Mouse (Mus musculus): ENCODE measurements at regions not wholly inside any gene's neighbourhood (a gene's known extent, or its start where the extent isn't known, plus 50 kb on each side); places are given as distances from the start of the nearest gene placed in this dataset.

DNA sequence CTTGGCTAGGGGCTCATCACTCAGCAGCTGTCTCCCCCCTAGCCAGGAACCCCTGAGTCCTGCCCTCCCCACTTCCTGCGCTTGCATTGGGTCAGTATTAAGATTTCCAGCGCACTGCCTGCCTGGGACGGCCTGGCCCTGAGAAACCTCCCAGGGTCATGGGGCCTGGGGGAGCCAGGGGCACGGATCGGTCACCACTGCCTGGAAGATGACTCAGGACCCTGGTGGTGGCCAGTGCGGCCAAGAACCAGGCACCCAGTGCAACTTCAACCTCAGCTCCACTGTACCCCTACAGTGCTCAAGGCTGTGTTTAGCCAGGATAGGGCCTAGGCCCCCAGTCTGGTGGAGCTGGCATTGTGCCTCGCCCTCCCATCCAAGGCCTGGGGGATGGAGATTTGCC is 111.9 kb upstream of the Zbtb40 start:
- DNase-seq (ENCODE audit: low read depth) = no peak

DNA sequence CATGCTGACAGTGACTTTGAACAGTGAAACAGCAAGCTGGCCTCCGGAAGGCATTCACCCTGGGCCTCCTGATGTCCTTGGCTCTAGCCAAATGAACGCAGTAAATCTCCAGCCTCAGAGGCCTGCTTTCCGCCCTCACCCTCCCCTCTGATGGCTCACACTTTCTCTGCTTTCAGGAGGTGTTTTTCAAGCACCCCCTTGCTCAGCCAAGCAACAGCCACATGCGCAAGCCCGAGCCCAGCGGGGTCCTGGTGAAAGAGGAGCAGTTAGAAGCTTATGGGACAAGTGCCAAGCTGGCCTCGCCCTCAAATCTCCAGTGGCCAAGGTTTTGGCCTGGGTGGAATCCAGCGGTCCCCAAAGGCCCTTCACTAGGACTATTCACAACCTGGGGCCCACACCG is 109.6 kb upstream of the Zbtb40 start:
- DNase-seq (ENCODE audit: low read depth) = no peak

DNA sequence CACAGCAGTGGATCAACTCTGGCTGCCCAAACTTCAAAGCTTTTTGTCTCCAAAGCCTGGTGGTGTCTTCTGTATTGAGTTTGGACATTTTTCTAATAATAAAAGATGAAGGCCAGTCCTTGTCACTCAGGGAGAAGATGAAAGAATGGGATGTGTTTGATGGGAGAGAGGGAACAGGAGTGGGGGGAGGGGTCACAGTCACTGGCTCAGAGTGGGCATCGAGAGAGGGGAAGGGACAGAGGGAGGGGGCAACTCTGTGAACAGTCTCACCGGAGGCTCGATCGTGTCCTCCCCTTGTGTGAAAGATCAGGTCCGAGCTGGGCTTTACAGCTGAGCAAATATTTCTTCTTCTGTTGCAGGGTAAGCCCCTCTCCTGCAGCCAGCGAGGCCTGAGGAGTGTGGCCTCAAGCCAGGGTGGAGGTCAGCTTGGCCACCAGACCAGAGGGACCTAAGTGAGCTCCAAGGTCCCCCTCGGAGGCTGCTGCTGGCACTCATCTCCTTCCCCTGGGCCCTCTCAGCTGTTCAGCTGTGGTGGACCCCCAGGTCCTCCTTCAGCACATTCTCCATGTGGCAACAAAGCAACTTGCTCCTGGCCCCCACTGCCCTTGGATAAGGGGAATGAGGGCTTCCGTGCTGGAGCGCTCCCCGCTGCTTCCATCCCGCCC is 108.0 kb upstream of the Zbtb40 start:
- DNase-seq (ENCODE audit: low read depth) = no peak

DNA sequence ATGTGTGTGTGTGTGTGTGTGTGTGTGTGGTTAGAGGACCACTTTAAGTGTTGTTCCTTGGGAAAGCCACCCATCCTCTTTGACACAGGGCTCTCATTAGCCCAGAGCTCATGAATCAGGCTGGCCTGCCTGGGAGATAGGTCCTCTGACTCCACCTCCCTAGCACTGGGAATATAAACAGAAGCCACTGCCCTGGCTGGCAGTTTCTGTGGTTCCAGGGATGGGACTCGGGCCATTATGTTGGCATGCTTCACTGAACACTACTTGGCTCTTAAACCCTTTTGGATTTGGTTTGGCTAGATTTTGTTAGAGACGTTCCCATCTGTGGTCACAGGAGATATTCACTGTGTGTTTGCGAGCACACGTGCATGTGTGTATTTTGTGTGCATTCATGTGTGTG is 100.2 kb upstream of the Zbtb40 start:
- DNase-seq (ENCODE audit: low read depth) = peak; percentile 14

DNA sequence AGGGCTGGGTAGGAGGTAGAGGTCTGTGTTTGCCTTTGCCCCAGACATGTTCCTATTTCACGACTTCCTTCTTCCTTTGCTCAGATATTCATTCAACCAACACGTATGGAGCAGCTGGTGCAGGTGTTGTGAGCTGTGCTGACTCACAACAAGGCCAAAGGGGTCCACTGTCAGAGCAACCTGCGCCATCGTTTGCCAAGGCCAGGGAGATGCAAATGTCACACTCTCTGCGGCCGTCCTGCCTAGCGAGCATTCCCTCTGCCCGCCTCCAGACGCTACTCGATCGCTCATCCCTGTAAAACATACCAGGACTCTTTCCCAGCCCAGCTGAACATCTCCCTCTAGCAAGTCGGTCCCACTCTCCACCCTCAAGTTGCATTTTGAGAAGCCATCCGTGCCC is 99.2 kb upstream of the Zbtb40 start:
- DNase-seq (ENCODE audit: low read depth) = no peak

DNA sequence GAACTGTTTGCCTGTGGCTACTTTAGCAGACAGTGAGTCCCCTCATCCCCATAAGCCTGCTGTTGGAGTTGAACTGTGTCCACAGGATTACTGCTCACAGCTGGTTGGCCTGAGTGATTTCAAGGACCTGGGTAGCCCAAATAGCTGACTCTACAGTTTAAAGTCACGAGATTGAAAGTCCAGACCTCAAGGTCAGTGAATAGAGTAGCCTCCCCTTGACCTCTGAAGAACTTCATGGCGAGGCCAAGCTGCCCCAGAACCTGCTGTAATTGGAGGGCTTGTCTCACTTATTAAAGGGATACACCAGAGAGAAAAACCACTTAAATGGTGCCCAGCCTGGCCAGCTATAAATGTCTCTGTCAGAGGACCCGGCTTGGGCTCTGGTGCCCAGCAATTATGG is 97.7 kb upstream of the Zbtb40 start:
- no peak for DNase-seq (ENCODE audit: low read depth)

DNA sequence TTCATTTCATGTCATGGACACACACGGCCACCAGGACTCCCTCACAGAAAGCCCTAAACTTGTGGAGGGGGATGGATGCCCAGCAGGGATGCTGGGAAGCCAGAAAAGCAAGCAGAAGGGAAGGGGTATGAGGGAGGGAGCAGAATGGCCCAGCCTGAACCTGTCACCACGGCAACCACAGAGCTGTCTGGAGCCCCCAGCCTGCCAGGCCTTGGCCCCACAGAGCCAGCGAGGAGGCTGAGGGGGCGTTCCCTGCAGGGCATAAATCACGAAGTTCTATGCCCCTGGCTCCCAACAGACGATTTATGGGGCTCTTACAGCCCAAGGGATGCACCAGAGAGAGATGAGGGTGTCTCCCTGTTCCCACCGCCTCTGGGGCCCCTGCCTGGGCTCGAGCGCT is 93.7 kb upstream of the Zbtb40 start:
- no peak for DNase-seq (ENCODE audit: low read depth)

DNA sequence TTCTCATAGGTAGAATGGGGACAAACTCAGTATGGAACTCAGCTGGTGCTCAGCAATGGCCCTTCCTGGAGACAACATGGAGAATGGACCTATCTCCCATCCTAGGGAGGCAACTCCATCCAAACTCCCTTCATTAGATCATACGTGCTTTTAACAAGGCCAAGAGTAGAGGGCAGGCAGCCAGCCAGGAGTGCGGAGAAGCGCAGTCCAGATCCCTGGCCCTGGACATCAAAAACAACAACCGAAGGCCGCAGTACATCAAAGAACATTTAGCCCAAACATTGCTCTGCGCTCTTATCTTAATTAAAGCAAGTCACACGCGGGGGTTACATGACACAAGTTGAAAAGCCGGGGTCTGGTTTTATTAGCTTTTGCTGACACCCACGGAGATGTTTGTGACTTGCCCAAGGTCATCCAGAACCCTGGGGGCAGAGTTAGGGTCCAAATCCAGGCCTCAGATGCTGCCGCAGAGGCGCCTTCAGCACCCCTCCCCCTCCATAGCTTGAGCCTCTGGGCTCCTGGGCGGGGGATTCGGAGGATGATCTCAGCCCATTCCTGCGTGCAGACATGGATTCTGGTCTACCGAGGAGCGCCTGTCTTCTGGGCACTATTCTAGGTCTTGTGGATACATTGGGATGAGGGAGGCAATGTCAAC is 90.6 kb upstream of the Zbtb40 start:
- no peak for DNase-seq (ENCODE audit: low read depth)

DNA sequence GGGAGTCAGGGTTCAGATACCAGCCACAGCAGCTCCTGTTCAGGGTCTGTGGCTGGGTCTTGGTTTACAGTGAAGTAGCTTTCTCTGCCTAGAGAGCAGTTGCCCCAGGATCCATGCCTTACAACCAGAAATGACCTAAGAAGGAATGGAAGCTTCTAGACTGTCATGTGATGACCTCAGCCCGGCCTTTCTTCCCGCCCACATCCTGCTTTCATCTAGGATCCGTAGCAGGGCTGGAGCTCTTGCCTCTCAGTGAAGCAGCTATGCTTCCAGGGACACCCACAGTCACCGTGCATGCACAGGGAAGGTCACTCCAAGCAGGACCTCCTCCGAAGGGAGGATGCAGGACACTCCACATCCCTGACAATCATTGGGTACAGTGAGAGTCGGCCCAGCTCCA is 89.5 kb upstream of the Zbtb40 start:
- no peak for DNase-seq (ENCODE audit: low read depth)

DNA sequence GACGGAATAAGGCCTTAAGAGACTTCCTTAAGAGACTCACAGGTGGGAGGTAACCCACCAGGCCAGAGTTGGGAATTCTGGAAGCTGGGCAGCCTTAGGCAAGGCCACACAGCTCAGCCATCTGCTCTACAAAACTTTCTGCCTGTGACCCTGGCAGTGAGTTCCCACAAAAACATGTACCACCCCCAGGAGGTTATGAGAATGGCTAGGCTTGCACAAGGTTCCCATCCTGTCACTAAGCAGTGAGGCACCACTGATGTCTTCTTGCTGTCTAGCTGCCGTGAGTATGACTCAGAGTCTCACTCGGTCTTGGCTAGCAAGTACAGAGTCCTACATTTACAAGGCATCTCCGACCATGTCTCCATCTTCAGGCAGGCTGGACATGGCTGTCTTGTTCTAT is 87.7 kb upstream of the Zbtb40 start:
- peak; percentile 42 for DNase-seq (ENCODE audit: low read depth)

DNA sequence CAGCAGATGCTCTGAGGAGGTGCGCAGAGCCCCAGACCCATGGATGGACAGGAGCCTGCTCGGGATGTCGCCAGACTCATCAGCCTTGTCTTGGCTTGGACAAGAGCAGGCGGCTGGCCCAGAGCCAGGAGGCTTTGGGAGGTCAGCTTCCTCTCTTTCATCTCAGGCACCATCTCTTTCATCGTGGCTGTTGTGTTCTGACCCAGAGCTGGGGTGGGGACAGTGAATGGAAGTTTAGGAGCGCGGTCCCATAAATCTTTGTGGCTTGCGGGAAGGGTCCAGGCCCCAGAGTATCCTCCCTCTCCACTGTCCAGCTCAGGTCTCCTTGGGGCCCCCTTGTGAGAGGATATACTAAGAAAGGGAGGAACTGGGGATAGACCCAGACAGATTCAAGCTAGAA is 87.2 kb upstream of the Zbtb40 start:
- no peak for DNase-seq (ENCODE audit: low read depth)

DNA sequence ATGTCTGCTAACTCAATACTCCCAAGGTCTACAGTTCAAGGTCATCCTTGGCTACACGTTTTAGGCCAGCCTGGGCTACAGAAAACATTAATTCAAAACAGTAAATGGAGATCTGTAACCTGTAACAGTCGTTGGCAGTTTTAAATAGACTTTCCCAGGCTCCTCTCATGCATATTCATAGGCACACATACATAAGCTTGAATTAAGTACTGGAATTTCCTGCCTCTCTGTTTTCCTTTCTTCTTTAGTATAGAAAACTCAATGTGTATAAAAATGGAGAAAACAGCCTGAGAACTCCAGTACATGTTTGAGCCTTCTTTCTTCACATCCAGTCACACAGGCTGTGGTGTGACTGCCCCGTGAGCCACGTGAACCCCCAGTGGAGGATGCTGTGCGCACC is 86.0 kb upstream of the Zbtb40 start:
- DNase-seq (ENCODE audit: low read depth) = no peak

DNA sequence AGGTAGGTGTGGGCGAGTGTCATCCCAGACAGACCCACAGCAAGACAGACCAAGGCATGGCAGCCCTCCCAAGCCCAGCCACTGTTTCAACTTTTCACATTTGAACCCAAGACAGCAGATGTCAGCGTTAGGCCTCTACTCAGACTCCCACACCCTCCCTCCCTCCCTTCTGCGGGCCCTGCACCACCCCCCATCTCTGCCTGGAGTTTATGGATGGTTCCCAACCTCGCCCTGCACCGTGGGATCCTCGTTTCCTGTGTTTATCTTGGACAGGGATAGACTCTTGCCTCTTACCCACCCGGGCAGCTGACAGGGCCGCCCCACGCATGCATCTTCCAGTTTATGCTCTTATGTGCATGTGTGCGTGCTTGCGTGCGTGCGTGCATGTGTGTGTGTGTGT is 85.2 kb upstream of the Zbtb40 start:
- DNase-seq (ENCODE audit: low read depth) = peak; percentile 56

DNA sequence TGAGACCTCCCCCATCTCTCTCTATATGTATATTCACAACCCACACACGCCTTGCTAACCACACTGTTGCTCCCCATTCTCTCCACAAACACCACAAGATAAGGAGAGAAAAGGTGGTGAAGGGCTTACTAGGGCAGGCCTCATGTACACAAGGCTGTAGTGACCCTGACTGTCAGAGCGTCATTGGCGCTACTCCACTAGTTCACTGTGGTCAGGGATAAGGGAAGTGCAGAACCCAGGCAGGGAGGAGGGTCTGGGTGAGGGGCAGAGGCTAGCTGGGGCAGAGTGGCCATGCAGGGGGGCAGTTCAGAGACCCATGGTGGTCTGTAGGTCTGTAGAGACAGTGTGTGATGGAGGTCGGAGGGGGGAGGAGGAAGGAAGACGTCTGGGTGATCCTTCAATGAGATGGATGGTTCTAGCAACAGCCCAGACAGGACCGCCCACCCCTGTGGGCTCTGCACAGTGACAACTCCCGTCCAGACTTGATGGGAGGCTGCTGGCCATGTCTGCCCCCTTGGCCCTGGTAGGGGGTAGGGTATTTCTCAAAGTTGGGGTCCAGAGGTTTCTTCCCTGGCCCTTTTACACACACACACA is 82.1 kb upstream of the Zbtb40 start:
- DNase-seq (ENCODE audit: low read depth) = no peak

DNA sequence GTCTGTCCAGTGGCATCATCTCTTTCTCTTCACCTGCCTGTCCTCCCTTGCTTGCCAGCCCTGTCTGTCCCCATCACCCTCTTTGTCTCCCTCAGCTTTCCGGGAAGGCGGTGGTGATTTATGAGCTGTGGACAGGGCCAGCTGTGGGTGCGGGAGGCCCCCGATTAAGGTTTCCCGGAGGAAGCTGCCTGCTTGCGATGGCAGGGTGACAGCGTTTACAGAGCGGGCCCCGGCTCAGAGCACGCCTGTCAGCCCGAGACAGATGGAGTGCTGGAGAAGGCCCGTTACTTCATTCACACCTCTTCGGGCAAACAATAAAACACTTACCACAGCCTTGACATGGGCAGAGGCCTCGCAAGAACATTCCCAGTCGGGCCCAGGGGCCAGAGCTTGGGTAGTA is 79.6 kb upstream of the Zbtb40 start:
- DNase-seq (ENCODE audit: low read depth) = no peak

DNA sequence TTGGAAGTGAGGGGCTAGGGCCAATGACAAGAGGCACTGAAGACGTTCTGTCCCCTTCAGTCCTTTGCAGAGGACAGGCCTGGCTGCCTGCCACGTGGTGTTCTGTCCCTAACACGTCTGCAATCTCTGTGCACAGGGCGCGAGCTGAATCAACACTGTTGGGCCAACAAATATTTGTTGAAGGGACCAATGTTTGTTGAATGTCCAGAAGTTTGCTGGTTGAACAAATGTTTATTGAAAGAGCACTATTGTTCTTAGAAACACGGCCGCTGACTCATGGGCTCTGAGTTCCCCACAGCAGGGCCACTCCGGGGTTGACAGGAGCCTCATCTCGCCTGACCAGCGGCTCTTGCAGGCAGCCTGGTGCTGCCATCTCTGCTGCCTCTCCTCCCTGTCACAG is 73.1 kb upstream of the Zbtb40 start:
- no peak for DNase-seq (ENCODE audit: low read depth)

DNA sequence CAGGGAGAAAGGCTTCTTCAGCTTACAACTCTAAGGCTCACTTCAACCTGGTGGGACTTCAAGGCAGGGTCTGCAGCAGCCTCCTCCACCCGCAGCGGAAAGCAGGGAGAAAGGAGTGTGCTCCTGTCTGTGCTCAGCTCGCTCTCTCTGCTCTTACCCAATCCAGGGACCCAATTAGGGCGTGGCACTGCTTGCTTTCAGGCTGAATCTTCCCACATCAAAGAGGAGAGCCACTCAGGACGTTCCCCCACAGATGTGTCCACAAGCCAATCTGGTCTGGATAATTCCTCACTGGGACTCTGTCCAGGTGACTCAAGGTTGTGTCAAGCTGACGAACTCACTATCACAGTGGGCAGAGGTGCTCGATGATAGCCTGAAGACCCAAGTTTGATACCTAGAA is 72.0 kb upstream of the Zbtb40 start:
- DNase-seq (ENCODE audit: low read depth) = no peak

DNA sequence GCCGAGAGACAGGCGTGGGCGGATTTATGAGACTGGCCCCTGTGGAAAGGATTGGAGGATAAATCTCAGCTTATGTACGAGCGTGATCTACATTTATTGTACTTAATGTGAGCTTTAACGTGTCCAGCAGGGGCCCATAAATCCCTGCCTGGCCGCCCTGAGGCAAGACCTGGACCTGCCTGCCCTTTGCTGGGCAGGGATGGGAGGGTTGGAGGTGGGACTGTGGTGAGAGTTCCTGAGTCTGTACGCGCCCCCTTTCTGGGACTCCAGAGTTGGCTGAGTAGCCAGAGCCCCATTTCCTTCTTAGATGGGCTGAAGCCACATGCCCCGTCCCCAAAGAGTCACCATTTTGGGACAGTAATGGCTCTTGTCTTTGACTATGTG is 69.7 kb upstream of the Zbtb40 start:
- DNase-seq (ENCODE audit: low read depth) = no peak

DNA sequence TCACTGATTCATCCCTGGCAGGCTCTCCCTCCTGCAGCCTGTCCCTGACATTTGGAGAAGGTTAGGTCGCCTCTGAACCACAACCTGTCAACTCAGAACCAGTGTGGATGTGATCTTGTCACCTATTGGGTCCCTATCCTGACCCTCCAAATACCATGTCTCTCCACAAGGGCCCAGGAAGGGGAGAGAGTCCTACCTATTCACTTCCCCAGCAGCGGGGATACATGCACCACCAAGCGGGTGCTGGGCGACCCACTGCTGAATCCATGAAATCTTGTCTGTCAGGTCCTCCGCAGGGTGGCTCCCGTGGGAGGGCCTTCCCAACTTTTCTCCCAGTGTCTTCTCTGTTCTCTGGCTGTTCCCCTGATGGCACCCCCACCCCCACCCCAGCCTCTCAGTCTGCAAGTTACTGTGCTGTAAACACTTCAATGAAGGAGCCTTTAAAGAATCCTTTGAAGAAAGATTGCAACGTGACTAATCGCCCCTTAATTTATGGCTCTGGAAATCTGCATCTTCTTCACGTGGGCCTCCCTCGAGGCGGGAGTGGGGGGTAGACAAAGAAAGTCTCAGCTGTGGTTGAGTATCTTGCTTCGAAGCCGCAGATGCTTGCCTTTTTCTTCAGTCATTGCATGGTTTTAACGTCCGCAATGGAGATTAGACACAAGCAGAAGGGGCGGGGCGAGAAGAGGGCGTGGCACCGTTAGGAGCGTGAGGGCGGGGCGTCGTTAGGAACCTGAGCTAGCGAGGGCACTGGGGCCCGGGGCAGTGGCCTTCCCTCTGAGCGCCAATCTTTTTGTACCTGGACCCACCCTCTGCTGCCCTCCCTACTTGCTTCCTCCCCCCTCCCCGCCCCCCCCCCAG is 69.1 kb upstream of the Zbtb40 start:
- no peak for DNase-seq (ENCODE audit: low read depth)

DNA sequence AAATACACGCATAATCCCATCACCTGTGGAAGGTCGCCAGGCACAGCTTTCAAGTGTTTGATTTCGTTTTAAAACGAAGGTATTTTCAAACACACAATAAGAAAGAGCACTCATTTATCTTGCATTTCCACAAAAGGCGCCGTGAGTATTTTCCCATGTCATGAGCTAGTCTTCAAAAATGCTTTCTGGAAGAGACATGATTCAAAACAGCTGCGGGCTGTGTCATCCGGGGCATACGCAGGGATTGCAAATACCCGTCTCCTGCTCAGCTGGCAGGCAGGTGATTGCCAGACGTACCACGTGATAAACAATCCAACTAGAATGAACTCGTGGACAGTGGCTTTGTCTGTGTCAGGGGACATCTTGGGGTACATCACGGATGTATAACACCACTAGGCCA is 66.5 kb upstream of the Zbtb40 start:
- no peak for DNase-seq (ENCODE audit: low read depth)

DNA sequence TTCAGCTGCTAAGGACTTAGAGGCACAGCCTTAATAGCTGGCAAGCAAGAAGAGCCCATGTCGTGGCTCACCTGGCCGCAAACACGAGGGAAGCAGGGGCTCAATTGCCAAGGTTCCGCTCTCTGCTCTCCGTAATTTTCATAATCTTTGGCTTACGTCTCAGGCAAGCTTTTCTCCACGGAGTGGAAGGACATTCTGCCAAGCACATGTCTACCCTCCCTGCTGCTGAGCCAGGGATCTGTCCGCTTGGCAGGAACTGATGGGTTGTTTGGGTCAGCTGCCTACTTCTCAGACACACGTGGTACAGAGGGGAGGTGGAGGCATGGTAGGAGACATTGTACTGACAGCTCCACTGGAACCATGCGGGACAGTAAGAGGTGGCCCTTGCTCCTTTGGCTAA is 61.7 kb upstream of the Zbtb40 start:
- no peak for DNase-seq (ENCODE audit: low read depth)

DNA sequence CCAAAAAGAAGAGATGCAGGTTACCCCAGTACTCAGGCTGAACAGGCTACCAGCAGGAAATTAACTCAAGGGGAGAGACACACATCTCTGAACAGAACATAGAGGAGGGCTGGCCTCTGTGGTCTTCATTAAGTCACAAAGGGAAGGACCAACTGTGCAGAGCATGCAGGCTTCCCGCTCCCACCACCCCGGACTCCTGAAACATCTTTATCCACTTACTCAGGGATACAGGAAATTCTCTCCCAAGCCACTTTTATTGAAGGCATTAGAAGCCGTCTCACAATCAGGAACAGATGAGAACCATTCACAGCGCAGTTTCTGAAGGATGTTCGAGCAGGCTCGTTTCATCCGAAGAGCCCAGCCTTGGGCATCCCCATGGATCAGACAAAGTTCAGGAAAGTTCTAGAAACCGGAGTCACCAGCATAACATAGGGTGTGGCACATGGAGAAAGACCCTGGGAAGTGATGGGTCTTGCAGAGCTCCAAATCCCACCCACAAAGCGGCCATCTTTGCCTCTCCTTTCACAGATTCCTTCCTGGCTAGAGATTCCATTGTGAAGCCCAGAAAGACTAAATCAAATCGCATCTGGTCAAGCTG is 55.9 kb upstream of the Zbtb40 start:
- no peak for DNase-seq (ENCODE audit: low read depth)

DNA sequence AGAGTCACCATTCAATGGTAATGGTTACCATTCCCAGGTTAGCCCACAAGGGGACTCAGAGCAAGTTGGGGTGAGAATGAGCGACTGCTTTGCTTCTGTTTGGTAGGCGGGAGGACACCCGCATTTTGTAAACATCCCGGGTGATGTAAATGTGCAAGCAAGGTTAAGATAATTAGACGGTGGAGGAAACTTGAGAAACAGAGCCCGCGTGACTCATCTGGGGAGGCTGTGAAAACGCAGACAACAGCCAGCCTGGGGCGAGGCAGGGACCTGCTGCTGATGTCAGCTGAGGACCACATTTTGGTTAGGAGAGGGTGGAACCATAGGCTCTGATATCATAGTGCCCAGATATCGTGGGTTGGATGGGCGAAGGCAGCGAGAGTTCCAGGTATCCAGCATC is 52.6 kb upstream of the Zbtb40 start:
- no peak for DNase-seq (ENCODE audit: low read depth)
